Mouse (Mus musculus) inflammation-experienced regulatory T-cells, adult 16 weeks (primary cell): Measurements from ENCODE around the gene Olfr782. TPM values are rescaled to one million over a fixed set of nuclear protein-coding genes. Genes with fewer than 3 reads are reported as not detected.

Experiments used
- polyA plus RNA-seq: library from polyadenylated mRNA; unstranded; fragments of 100-300 nt; shearing (Covaris generic); gene quantifications from one replicate; pipeline ENCODE4 v1.2.1, GENCODE M21; 2017

Gene Olfr782
- polyA plus RNA-seq, result not detected

GRCm38 (mm10) chr10:129348550-129348949, at the start of gene Olfr782:
Gene Olfr782 (plus strand): TSS chr10:129348850.

GRCm38 (mm10) chr10:129317817-129318216, 30.8 kb upstream of the Olfr782 start, which contains the start of gene Olfr780:
Gene Olfr780 (plus strand): TSS chr10:129318117.

GRCm38 (mm10) chr10:129328554-129328953, 20.1 kb upstream of the Olfr782 start, which contains the start of gene Olfr781:
Gene Olfr781 (plus strand): TSS chr10:129328854.

GRCm38 (mm10) chr10:129383783-129384182, 35.1 kb downstream of the Olfr782 start, which contains the start of gene Olfr784:
Gene Olfr784 (plus strand): TSS chr10:129384083.

Other genes starting within 250 kb of the Olfr782 start
- gene Olfr768, start 249.5 kb upstream of the Olfr782 start, polyA plus RNA-seq, result not detected
- gene Olfr769, start 231.0 kb upstream of the Olfr782 start, polyA plus RNA-seq, result not detected
- gene Olfr770, start 209.9 kb upstream of the Olfr782 start, polyA plus RNA-seq, result not detected
- gene Olfr771, start 184.1 kb upstream of the Olfr782 start, polyA plus RNA-seq, result not detected
- gene Olfr772, start 170.9 kb upstream of the Olfr782 start, polyA plus RNA-seq, result not detected
- gene Olfr773, start 161.4 kb upstream of the Olfr782 start, polyA plus RNA-seq, result not detected
- gene Olfr774, start 112.6 kb upstream of the Olfr782 start, polyA plus RNA-seq, result not detected
- not detected for gene Olfr775, start 100.4 kb upstream of the Olfr782 start, polyA plus RNA-seq
- not detected for gene Olfr776, start 89.7 kb upstream of the Olfr782 start, polyA plus RNA-seq
- gene Olfr777, start 77.4 kb upstream of the Olfr782 start, polyA plus RNA-seq, result not detected
- gene Olfr780, start 30.7 kb upstream of the Olfr782 start, polyA plus RNA-seq, result not detected
- not detected for gene Olfr781, start 20.0 kb upstream of the Olfr782 start, polyA plus RNA-seq
- gene Olfr784, start 35.2 kb downstream of the Olfr782 start, polyA plus RNA-seq, result not detected
- not detected for gene Olfr785, start 56.6 kb downstream of the Olfr782 start, polyA plus RNA-seq
- not detected for gene Olfr786, start 78.5 kb downstream of the Olfr782 start, polyA plus RNA-seq
- gene Olfr787, start 113.0 kb downstream of the Olfr782 start, polyA plus RNA-seq, result 0.07 TPM
- not detected for gene Olfr788, start 122.1 kb downstream of the Olfr782 start, polyA plus RNA-seq
- gene Olfr789, start 135.9 kb downstream of the Olfr782 start, polyA plus RNA-seq, result not detected
- not detected for gene Olfr790, start 149.6 kb downstream of the Olfr782 start, polyA plus RNA-seq
- gene Olfr791, start 172.9 kb downstream of the Olfr782 start, polyA plus RNA-seq, result not detected
- gene Olfr792, start 190.3 kb downstream of the Olfr782 start, polyA plus RNA-seq, result not detected
- not detected for gene Olfr794, start 218.8 kb downstream of the Olfr782 start, polyA plus RNA-seq